Mouse (Mus musculus): ENCODE results near the gene Sdk1. TPM values are rescaled to one million over a fixed set of nuclear protein-coding genes. Genes with fewer than 3 reads are reported as not detected.

The Sdk1 gene
- total RNA-seq, 1 experiment = 1.2 TPM

- no peak for TF ChIP-seq MAFK (IDR thresholded peaks at IDR 0.05; ENCODE audit: insufficient read depth, low read depth, low read length)
- TF ChIP-seq ZNF384 (IDR thresholded peaks at IDR 0.05; ENCODE audit: low read depth, low read length) = no peak
- no peak for TF ChIP-seq CHD2 (IDR thresholded peaks at IDR 0.05; ENCODE audit: low read depth, low read length)
- no peak for TF ChIP-seq HCFC1 (IDR thresholded peaks at IDR 0.05; ENCODE audit: borderline replicate concordance, insufficient read depth, low read length)
- no peak for TF ChIP-seq ZC3H11A (IDR thresholded peaks at IDR 0.05; ENCODE audit: borderline replicate concordance, low read depth, low read length)
- no peak for DNase-seq (ENCODE audit: low read depth, low spot score)
- no peaks in the 10 kb centered on the region for H3K36me3 ChIP-seq (ENCODE audit: control insufficient read depth, insufficient read depth, low read length, poor library complexity, severe bottlenecking)
- no peaks in the 10 kb centered on the region for H3K9me3 ChIP-seq (ENCODE audit: control insufficient read depth, insufficient read depth, low read depth, low read length)
- in situ Hi-C loops (cut with MboI; ENCODE audit: low sequenced_read_pairs in 2 of 2, unreplicated experiment in 2 of 2) = no loop called here
- H3K4me3 ChIP-seq (ENCODE audit: insufficient read depth in 1 of 2, low read depth in 1 of 2, low read length in 2 of 2, poor library complexity in 1 of 2, severe bottlenecking in 1 of 2) = no peak overlapping the region
- H3K4me1 ChIP-seq (ENCODE audit: control insufficient read depth in 2 of 2, insufficient read depth in 2 of 2, low read length in 2 of 2, poor library complexity in 1 of 2) = no peaks in the 10 kb centered on the region
- no peak overlapping the region for H3K27ac ChIP-seq (ENCODE audit: insufficient read depth, low read depth, low read length, poor library complexity, severe bottlenecking)
- no peak overlapping the region for H3K9ac ChIP-seq (ENCODE audit: insufficient read depth, low read depth, low read length, poor library complexity, severe bottlenecking)
Observed at GRCm38 (mm10) chr5:141645671-141646070, 404.4 kb downstream of the Sdk1 start.

GRCm38 (mm10) chr5:141646621-141647020 is 405.3 kb downstream of the Sdk1 start:
- in situ Hi-C loops (cut with MboI; ENCODE audit: low sequenced_read_pairs in 2 of 2, unreplicated experiment in 2 of 2) = no loop called here
- Histone ChIP-seq H3K4me1 (ENCODE audit: control insufficient read depth in 2 of 2, insufficient read depth in 2 of 2, low read length in 2 of 2, poor library complexity in 1 of 2) (no peaks in the 10 kb centered on the region), H3K4me3 (ENCODE audit: insufficient read depth in 1 of 2, low read depth in 1 of 2, low read length in 2 of 2, poor library complexity in 1 of 2, severe bottlenecking in 1 of 2) (no peak overlapping the region), H3K36me3 (ENCODE audit: control insufficient read depth, insufficient read depth, low read length, poor library complexity, severe bottlenecking) (no peaks in the 10 kb centered on the region), H3K27ac (ENCODE audit: insufficient read depth, low read depth, low read length, poor library complexity, severe bottlenecking) (no peak overlapping the region), H3K9ac (ENCODE audit: insufficient read depth, low read depth, low read length, poor library complexity, severe bottlenecking) (no peak overlapping the region), H3K9me3 (ENCODE audit: control insufficient read depth, insufficient read depth, low read depth, low read length) (no peaks in the 10 kb centered on the region)
- no peak for TF ChIP-seq MAFK (IDR thresholded peaks at IDR 0.05; ENCODE audit: insufficient read depth, low read depth, low read length)
- TF ChIP-seq ZC3H11A (IDR thresholded peaks at IDR 0.05; ENCODE audit: borderline replicate concordance, low read depth, low read length) = no peak
- no peak for TF ChIP-seq ZNF384 (IDR thresholded peaks at IDR 0.05; ENCODE audit: low read depth, low read length)
- TF ChIP-seq HCFC1 (IDR thresholded peaks at IDR 0.05; ENCODE audit: borderline replicate concordance, insufficient read depth, low read length) = no peak
- no peak for TF ChIP-seq CHD2 (IDR thresholded peaks at IDR 0.05; ENCODE audit: low read depth, low read length)
- no peak for DNase-seq (ENCODE audit: low read depth, low spot score)

- Histone ChIP-seq H3K4me3 (ENCODE audit: insufficient read depth in 1 of 2, low read depth in 1 of 2, low read length in 2 of 2, poor library complexity in 1 of 2, severe bottlenecking in 1 of 2) (no peak overlapping the region), H3K9ac (ENCODE audit: insufficient read depth, low read depth, low read length, poor library complexity, severe bottlenecking) (no peak overlapping the region), H3K9me3 (ENCODE audit: control insufficient read depth, insufficient read depth, low read depth, low read length) (no peaks in the 10 kb centered on the region), H3K4me1 (ENCODE audit: control insufficient read depth in 2 of 2, insufficient read depth in 2 of 2, low read length in 2 of 2, poor library complexity in 1 of 2) (no peaks in the 10 kb centered on the region; a peak in 1 of 4 replicates), H3K27ac (ENCODE audit: insufficient read depth, low read depth, low read length, poor library complexity, severe bottlenecking) (no peak overlapping the region), H3K36me3 (ENCODE audit: control insufficient read depth, insufficient read depth, low read length, poor library complexity, severe bottlenecking) (no peaks in the 10 kb centered on the region)
- in situ Hi-C loops (cut with MboI; ENCODE audit: low sequenced_read_pairs in 2 of 2, unreplicated experiment in 2 of 2) = no loop called here
- TF ChIP-seq ZNF384 (IDR thresholded peaks at IDR 0.05; ENCODE audit: low read depth, low read length) (no peak), MAFK (IDR thresholded peaks at IDR 0.05; ENCODE audit: insufficient read depth, low read depth, low read length) (no peak), CHD2 (IDR thresholded peaks at IDR 0.05; ENCODE audit: low read depth, low read length) (no peak), ZC3H11A (IDR thresholded peaks at IDR 0.05; ENCODE audit: borderline replicate concordance, low read depth, low read length) (no peak), HCFC1 (IDR thresholded peaks at IDR 0.05; ENCODE audit: borderline replicate concordance, insufficient read depth, low read length) (no peak)
- no peak for DNase-seq (ENCODE audit: low read depth, low spot score)
Observed at GRCm38 (mm10) chr5:141649831-141650375, 408.6 kb downstream of the Sdk1 start.

- H3K9me3 ChIP-seq (ENCODE audit: control insufficient read depth, insufficient read depth, low read depth, low read length) = no peaks in the 10 kb centered on the region
- no peak overlapping the region for H3K27ac ChIP-seq (ENCODE audit: insufficient read depth, low read depth, low read length, poor library complexity, severe bottlenecking)
- H3K9ac ChIP-seq (ENCODE audit: insufficient read depth, low read depth, low read length, poor library complexity, severe bottlenecking) = no peak overlapping the region
- H3K4me1 ChIP-seq (ENCODE audit: control insufficient read depth in 2 of 2, insufficient read depth in 2 of 2, low read length in 2 of 2, poor library complexity in 1 of 2) = no peaks in the 10 kb centered on the region; a peak in 1 of 4 replicates
- TF ChIP-seq CHD2 (IDR thresholded peaks at IDR 0.05; ENCODE audit: low read depth, low read length) = no peak
- no peak for TF ChIP-seq ZC3H11A (IDR thresholded peaks at IDR 0.05; ENCODE audit: borderline replicate concordance, low read depth, low read length)
- no peak for TF ChIP-seq HCFC1 (IDR thresholded peaks at IDR 0.05; ENCODE audit: borderline replicate concordance, insufficient read depth, low read length)
- no peak for TF ChIP-seq MAFK (IDR thresholded peaks at IDR 0.05; ENCODE audit: insufficient read depth, low read depth, low read length)
- no peak for TF ChIP-seq ZNF384 (IDR thresholded peaks at IDR 0.05; ENCODE audit: low read depth, low read length)
- DNase-seq (ENCODE audit: low read depth, low spot score) = no peak
- in situ Hi-C loops (cut with MboI; ENCODE audit: low sequenced_read_pairs in 2 of 2, unreplicated experiment in 2 of 2) = no loop called here
- no peak overlapping the region for H3K4me3 ChIP-seq (ENCODE audit: insufficient read depth in 1 of 2, low read depth in 1 of 2, low read length in 2 of 2, poor library complexity in 1 of 2, severe bottlenecking in 1 of 2)
- no peaks in the 10 kb centered on the region for H3K36me3 ChIP-seq (ENCODE audit: control insufficient read depth, insufficient read depth, low read length, poor library complexity, severe bottlenecking)
Observed at GRCm38 (mm10) chr5:141651690-141652377, 410.5 kb downstream of the Sdk1 start.
